Mouse (Mus musculus): ENCODE data around the gene Znrd1as.
A peak's percentile ranks its signal among the peaks of the same experiment; 100 is the strongest.
"Not testable (repeated sequence)": the region's sequence is repeated elsewhere in the genome, so short reads cannot be mapped to it uniquely, and the experiment has no call there.

The Znrd1as gene

GRCm38 (mm10) chr17:36950981-36951947 is 7.1 kb upstream of the Znrd1as start, which contains the start of gene Ppp1r11:
Gene Ppp1r11, minus strand, starts transcription at chr17:36951741.
- peak; percentile 98 for DNase-seq

- DNase-seq: peak; percentile 59
Measured at GRCm38 (mm10) chr17:36952631-36953030, 5.8 kb upstream of the Znrd1as start.

GRCm38 (mm10) chr17:36953062-36953461 is 5.3 kb upstream of the Znrd1as start:
- no peak for DNase-seq

GRCm38 (mm10) chr17:36958884-36959283 is 492 bp downstream of the Znrd1as start:
- DNase-seq: no peak

GRCm38 (mm10) chr17:36961125-36961524 is 2.7 kb downstream of the Znrd1as start:
- DNase-seq: no peak

- no peak for DNase-seq
Measured at GRCm38 (mm10) chr17:36966875-36967274, 8.5 kb downstream of the Znrd1as start.

- no peak for DNase-seq
Measured at GRCm38 (mm10) chr17:36970316-36970890, 12.0 kb downstream of the Znrd1as start.

GRCm38 (mm10) chr17:36971172-36971850 is 12.9 kb downstream of the Znrd1as start:
- no peak for DNase-seq

- no peak for DNase-seq
Measured at GRCm38 (mm10) chr17:36972791-36973190, 14.4 kb downstream of the Znrd1as start.

- no peak for DNase-seq
Measured at GRCm38 (mm10) chr17:36973271-36973787, 14.9 kb downstream of the Znrd1as start.

GRCm38 (mm10) chr17:36981221-36981813 is 22.9 kb downstream of the Znrd1as start, which contains the start of gene 2410137M14Rik:
Gene 2410137M14Rik, minus strand, starts transcription at chr17:36981237.
- DNase-seq: no peak

- DNase-seq: no peak
Measured at GRCm38 (mm10) chr17:36981845-36982244, 23.5 kb downstream of the Znrd1as start.

- DNase-seq: no peak
Measured at GRCm38 (mm10) chr17:36982253-36983155, 24.1 kb downstream of the Znrd1as start.

- DNase-seq: no peak
Measured at GRCm38 (mm10) chr17:36988475-36988874, 30.1 kb downstream of the Znrd1as start.

GRCm38 (mm10) chr17:36989437-36989836 is 31.0 kb downstream of the Znrd1as start, which contains the start of gene H2-M5:
Gene H2-M5, minus strand, starts transcription at chr17:36989537.
- no peak for DNase-seq

GRCm38 (mm10) chr17:36990630-36991029 is 32.2 kb downstream of the Znrd1as start:
- DNase-seq: not testable (repeated sequence)

GRCm38 (mm10) chr17:36992336-36993104 is 34.1 kb downstream of the Znrd1as start:
- no peak for DNase-seq

- DNase-seq: no peak
Measured at GRCm38 (mm10) chr17:36993770-36994325, 35.5 kb downstream of the Znrd1as start.

GRCm38 (mm10) chr17:36994528-36994927 is 36.1 kb downstream of the Znrd1as start:
- no peak for DNase-seq

GRCm38 (mm10) chr17:36995448-36995847 is 37.1 kb downstream of the Znrd1as start:
- no peak for DNase-seq
